Mouse (Mus musculus) adrenal gland, adult 18-20 months (tissue): ENCODE data around the gene Apoa1. TPM values are rescaled to one million over a fixed set of nuclear protein-coding genes. Genes with fewer than 3 reads are reported as not detected.

Experiments
- DNase-seq, 2 experiments: peaks; one replicate each; pipeline ENCODE4 v3.0.0; 2021 to 2022; ENCODE audit warnings: low spot score in 2 of 2
- total RNA-seq, 2 experiments: library from RNA; stranded (reverse); gene quantifications; 1 replicate in 1 of 2; 2 replicates in 1 of 2; pipeline ENCODE4 v1.2.3; 2021

The Apoa1 gene
- total RNA-seq, 2 experiments from 2014 or later: 2.6 TPM; not detected in 1

DNA sequence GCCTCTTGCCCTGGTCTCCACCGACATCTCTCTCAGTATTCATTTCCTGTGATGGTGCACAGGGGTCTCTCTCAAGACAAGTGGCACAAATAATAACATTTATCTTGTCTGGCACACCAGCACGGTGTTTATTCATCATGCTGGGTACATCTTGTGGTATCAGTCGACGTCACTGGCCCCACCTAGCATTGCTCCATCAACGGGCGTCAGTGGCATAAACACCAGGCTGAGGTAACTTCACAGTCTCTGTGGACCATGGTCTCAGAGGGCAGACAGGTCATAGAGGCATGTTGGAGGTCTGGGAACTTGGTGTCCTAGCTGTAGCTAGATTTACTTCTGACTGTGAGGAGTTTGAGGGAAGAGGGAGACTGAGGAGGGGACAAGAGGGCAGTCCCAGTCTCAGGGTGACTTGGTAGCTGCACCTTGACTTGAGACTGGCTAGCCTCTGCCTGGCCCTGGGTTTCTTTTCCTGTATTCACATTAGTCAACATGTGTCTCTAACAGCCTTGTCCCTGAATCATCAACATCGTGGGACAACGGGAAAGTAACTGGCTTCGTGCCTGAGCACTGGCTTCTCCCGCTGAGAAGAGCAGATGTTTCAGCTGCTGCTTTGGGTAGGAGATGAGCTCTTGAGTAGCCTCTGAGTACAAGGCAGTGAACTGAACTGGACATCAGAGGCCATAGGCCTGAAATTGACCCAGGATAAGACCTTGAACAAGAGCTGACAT is 28.4 kb downstream of the Apoa1 start:
- DNase-seq: no peak

GRCm38 (mm10) chr9:46257546-46257945 is 29.2 kb downstream of the Apoa1 start:
- no peak for DNase-seq

GRCm38 (mm10) chr9:46259111-46259510 is 30.7 kb downstream of the Apoa1 start:
- no peak for DNase-seq

- no peak for DNase-seq
Measured at GRCm38 (mm10) chr9:46261131-46261530, 32.8 kb downstream of the Apoa1 start.

- DNase-seq: no peak
Measured at GRCm38 (mm10) chr9:46268343-46268873, 40.0 kb downstream of the Apoa1 start, which contains the start of gene Apoa5. Apoa5 (plus strand) TSS chr9:46268633.

- no peak for DNase-seq
Measured at GRCm38 (mm10) chr9:46269125-46269524, 40.7 kb downstream of the Apoa1 start.

DNA sequence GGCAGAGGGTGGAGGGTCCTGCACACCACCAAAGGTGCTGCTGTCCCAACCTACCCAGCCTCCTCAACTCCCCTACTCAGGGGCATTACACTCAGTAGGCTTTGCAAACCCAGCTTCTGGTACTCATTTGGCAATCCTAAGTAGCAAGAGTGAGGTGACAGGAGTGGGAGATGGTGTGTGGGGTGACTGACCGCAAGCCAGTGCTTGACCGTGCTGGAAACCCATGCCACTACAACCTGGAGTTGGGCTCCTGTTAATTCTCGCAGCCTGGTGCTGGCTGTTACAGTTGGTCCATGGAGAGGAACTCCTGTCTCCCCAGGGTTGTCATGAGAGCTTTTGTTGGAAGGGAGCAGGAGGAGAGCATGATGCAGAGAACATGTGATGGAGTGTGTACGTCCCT is 42.4 kb downstream of the Apoa1 start:
- no peak for DNase-seq

GRCm38 (mm10) chr9:46272070-46272469 is 43.7 kb downstream of the Apoa1 start:
- DNase-seq: no peak

GRCm38 (mm10) chr9:46272677-46273454 is 44.5 kb downstream of the Apoa1 start, which contains the start of gene Zpr1:
Zpr1 (plus strand) TSS chr9:46273064.
- peak; percentile 81 to 85 for DNase-seq

- DNase-seq: no peak
Measured at GRCm38 (mm10) chr9:46274494-46274893, 46.1 kb downstream of the Apoa1 start.

Other genes starting within 250 kb of the Apoa1 start
- gene Pafah1b2, start 215.9 kb upstream of the Apoa1 start, total RNA-seq: 100 to 1,000 TPM; 149 to 164 TPM
- 10 to 100 TPM; 63.2 to 88.3 TPM for gene Sik3, start 215.8 kb upstream of the Apoa1 start, total RNA-seq
- gene Apoc3, start 7.1 kb downstream of the Apoa1 start, total RNA-seq: 1 to 10 TPM; 7.9 to 8.0 TPM
- gene Apoa4, start 12.1 kb downstream of the Apoa1 start, total RNA-seq: under 1 TPM in 1 of 2 experiments, not detected in 1; 0.17 TPM
- gene Apoa5, start 40.1 kb downstream of the Apoa1 start, total RNA-seq: under 1 TPM in 1 of 2 experiments, not detected in 1; 0.36 TPM
- 10 to 100 TPM; 40.2 to 61.8 TPM for gene Zpr1, start 44.5 kb downstream of the Apoa1 start, total RNA-seq
- 10 to 100 TPM in 1 of 2 experiments, 1 to 10 TPM in 1; 9.6 to 11.1 TPM for gene Bud13, start 54.4 kb downstream of the Apoa1 start, total RNA-seq
- not detected for gene 4931429L15Rik, start 91.4 kb downstream of the Apoa1 start, total RNA-seq